Mouse (Mus musculus) lung, adult 2 months (tissue): ENCODE data around the gene Dst.

ENCODE experiments used
- CTCF ChIP-seq: fragments of 200-500 bp; IDR thresholded peaks from 2 replicates; pipeline ENCODE4 v1.5.1; 2011; ENCODE audit warnings: mild to moderate bottlenecking, low read length, control low read depth; ENCODE audit not compliant: insufficient read depth
- POLR2A ChIP-seq: fragments of 200-500 bp; IDR thresholded peaks from 2 replicates; pipeline ENCODE4 v1.6.1; 2011; ENCODE audit warnings: low read depth, mild to moderate bottlenecking, control low read depth, low read length, borderline replicate concordance; ENCODE audit errors: extremely low read depth

- TF ChIP-seq CTCF (no peak), POLR2A (no peak)
Measured at GRCm38 (mm10) chr1:34132875-34133274, 224.8 kb downstream of the Dst start.
